Comparison of ENCODE assay signal across 8 mouse cellular contexts in the genomic region with DNA sequence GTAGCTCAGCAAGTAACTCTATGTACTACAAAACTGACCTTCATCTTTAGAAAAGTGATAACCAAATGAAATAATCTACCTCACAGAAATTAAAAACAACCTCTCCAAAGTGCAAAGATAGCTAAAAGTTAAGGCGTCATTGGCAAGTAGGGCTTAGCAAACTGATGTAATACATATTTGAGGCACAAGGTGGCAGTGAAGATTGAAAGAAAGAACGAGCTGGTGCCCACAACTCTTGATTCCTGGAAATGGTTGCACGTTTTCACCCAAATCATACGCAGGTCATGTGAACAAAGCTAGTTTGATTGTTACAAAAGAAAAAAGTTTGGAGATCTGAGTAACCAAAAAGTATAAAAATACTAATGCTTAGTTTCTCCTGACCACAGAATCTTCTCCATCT.
A peak's percentile ranks its signal among the peaks of the same experiment; 100 is the strongest.
DNase-seq lines count a peak whose midpoint lies in the region; TF ChIP-seq lines count a peak whose summit lies in the region.
"Had no signal": no experiment of that assay in that cellular context is flagged by ENCODE, and none has a peak within 500 bp of the region (broad histone marks: within the 10 kb centered on the region; RNA-seq: fewer than 3 reads in every experiment).

No protein-coding gene starts in this region.

- intact Hi-C loops in left cerebral cortex, postnatal 25 days (cut with DNase I) = loop anchor here (10.0 kb wide), 1 partner anchor 645 kb away; no protein-coding TSS in a partner anchor

- peak; percentile 62 for DNase-seq in kidney, postnatal 10 days
- DNase-seq in kidney, adult 18-20 months = no peak
- peak; percentile 81 for DNase-seq in R1 (ENCODE audit: low read depth, low spot score)
- peak; percentile 78 for DNase-seq in embryo, embryonic 10 days (ENCODE audit: low spot score)
- peak; percentile 65 to 79 for DNase-seq in left cerebral cortex, postnatal 25 days (ENCODE audit: low spot score in 2 of 2)
- peak; percentile 41 to 67 for DNase-seq in spleen, postnatal 4 days (ENCODE audit: low spot score in 2 of 2)

- peaks cover 62% of the 10 kb centered on the region for H3K36me3 ChIP-seq in E14TG2a.4 (ENCODE audit: insufficient read depth, low read length)

- peak; percentile 66 for TF ChIP-seq CTCF in E14TG2a.4 (conservative IDR thresholded peaks at IDR 0.05; ENCODE audit: low read length)

- no peak overlapping the region for H3K4me3 ChIP-seq in E14TG2a.4 (replicated peaks; ENCODE audit: low read length)
- H3K4me3 ChIP-seq: midbrain, embryonic 12.5 days had no signal

- H3K27me3 ChIP-seq in E14TG2a.4 (ENCODE audit: insufficient read depth, low read length) = no peaks in the 10 kb centered on the region
- H3K27me3 ChIP-seq: midbrain, embryonic 12.5 days had no signal

- H3K4me1 ChIP-seq in E14TG2a.4 (replicated peaks; ENCODE audit: low read depth, low read length) = peaks cover 38% of the 10 kb centered on the region

- no peaks in the 10 kb centered on the region for H3K9me3 ChIP-seq in E14TG2a.4 (ENCODE audit: low read length)
- H3K9me3 ChIP-seq: midbrain, embryonic 12.5 days had no signal
